Comparison of ENCODE assay signal across 21 mouse cellular contexts in the genomic region with DNA sequence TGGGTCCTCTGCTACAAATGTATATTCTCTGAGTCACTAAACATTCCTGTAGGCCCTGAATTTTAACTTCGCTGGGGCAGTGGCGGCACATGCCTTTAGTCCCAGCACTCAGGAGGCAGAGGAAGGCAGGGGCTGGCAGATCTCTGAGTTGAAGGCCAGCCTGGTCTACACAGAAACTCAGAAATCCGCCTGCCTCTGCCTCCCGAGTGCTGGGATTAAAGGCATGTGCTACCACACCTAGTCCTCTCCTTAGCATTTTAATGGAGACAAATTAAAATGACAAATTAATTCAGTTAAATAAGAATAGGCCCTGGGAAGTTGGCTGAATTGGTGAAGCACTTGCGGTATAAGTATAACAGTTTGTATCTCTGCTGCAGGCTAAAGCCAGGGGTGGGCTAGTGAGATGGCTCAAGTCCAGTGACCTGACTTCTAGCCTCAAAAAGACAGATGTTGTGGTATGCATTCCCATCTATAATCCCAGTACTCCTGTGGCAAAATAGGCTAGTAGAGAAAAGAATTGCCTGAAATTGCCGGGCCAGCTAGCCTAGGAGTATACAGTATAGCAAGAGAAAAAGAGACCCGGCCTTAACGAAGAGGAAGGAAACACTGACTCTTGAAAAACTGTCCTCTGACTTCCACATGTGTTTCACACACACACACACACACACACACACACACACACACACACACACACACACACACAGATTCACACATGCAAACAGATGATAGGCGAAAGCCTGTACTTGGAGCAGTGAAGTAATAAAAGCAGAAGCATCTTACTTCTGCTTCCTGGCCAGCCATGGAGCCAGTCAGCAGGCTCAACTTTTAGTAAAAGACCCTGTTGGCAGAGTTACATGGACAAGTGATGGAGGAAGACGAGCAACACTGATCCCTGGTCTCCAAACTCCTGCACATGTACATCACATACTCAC. TPM values are rescaled to one million over a fixed set of nuclear protein-coding genes. Genes with fewer than 3 reads are reported as not detected.
DNase-seq lines count a peak whose midpoint lies in the region; ATAC-seq and TF ChIP-seq lines count a peak whose summit lies in the region.
"Had no signal": no experiment of that assay in that cellular context is flagged by ENCODE, and none has a peak within 500 bp of the region (broad histone marks: within the 10 kb centered on the region; RNA-seq: fewer than 3 reads in every experiment).

No protein-coding gene starts in this region.

- peak overlapping the region; percentile 57; the same call in 1 of the 2 replicates for H3K27ac ChIP-seq in spleen, adult 2 months (ENCODE audit: insufficient read depth, low read length)
- 0 out of 2 replicates have a peak overlapping the region, but pooled peaks have one; percentile 4 for H3K27ac ChIP-seq in MEL (ENCODE audit: control insufficient read depth, low read depth, low read length)
- no peak overlapping the region for H3K27ac ChIP-seq in forebrain, postnatal 0 days (ENCODE audit: low read depth, low read length)
- H3K27ac ChIP-seq: embryonic facial prominence, embryonic 13.5 days; forebrain, embryonic 15.5 days; hindbrain, embryonic 14.5 days; intestine, embryonic 15.5 days; limb, embryonic 10.5 days had no signal

- no peak for TF ChIP-seq POLR2A in spleen, adult 2 months (IDR thresholded peaks at IDR 0.05; ENCODE audit: low read depth, low read length)
- no peak for TF ChIP-seq POLR2A in MEL (IDR thresholded peaks at IDR 0.05; ENCODE audit: control insufficient read depth in 1 of 2, insufficient read depth in 1 of 2, low read depth in 1 of 2, low read length in 2 of 2, poor library complexity in 1 of 2)

- ATAC-seq in granulocyte monocyte progenitor cell, adult 5-6 weeks (replicated peaks; ENCODE audit: poor library complexity, severe bottlenecking) = peak; percentile 97
- ATAC-seq in forebrain, postnatal 0 days = no peak
- ATAC-seq: forebrain, embryonic 15.5 days; intestine, embryonic 15.5 days; midbrain, embryonic 16.5 days had no signal

- no peaks in the 10 kb centered on the region for H3K4me1 ChIP-seq in spleen, adult 2 months (ENCODE audit: control insufficient read depth, insufficient read depth, insufficient read length)
- H3K4me1 ChIP-seq in MEL (ENCODE audit: control insufficient read depth in 1 of 2, insufficient read depth in 2 of 2, low read length in 2 of 2) = peaks cover 2 to 8% of the 10 kb centered on the region in 2 experiments; a peak in 3 of 4 replicates
- no peaks in the 10 kb centered on the region for H3K4me1 ChIP-seq in forebrain, postnatal 0 days (ENCODE audit: insufficient read depth)
- H3K4me1 ChIP-seq: embryonic facial prominence, embryonic 13.5 days; forebrain, embryonic 15.5 days; intestine, embryonic 15.5 days; limb, embryonic 10.5 days; megakaryocyte, embryonic 14.5 days had no signal

- TF ChIP-seq RAD21 in MEL (IDR thresholded peaks at IDR 0.05; ENCODE audit: low read depth, low read length) = no peak

- peak; percentile 64 to 73 for TF ChIP-seq EP300 in MEL (IDR thresholded peaks at IDR 0.05; ENCODE audit: low read depth in 1 of 2, low read length in 2 of 2)

- no peak for TF ChIP-seq CTCF in spleen, adult 2 months (IDR thresholded peaks at IDR 0.05; ENCODE audit: extremely low read depth, insufficient read depth, insufficient read length, insufficient replicate concordance)
- no peak for TF ChIP-seq CTCF in MEL (IDR thresholded peaks at IDR 0.05 in 2 of 3, conservative IDR thresholded peaks at IDR 0.05 in 1 of 3; ENCODE audit: control insufficient read depth in 1 of 3, insufficient read depth in 1 of 3, low read depth in 2 of 3, low read length in 3 of 3, poor library complexity in 1 of 3, severe bottlenecking in 1 of 3)
- no peak for TF ChIP-seq CTCF in forebrain, postnatal 0 days (IDR thresholded peaks at IDR 0.05; ENCODE audit: low read depth)

- peak; percentile 5 to 6 for DNase-seq in spleen, adult 2 months (ENCODE audit: low read depth in 1 of 2, low spot score in 2 of 2)
- DNase-seq in spleen, postnatal 4 days (ENCODE audit: low spot score in 2 of 2) = no peak
- DNase-seq in MEL (ENCODE audit: low read depth, low spot score) (peak; percentile 81), MN1 (ENCODE audit: low spot score) (no peak)
- peak; percentile 68 for DNase-seq in splenic B cell, adult 2 months (ENCODE audit: low read depth, low spot score)
- no peak for DNase-seq in forebrain, postnatal 0 days
- DNase-seq: cerebellum, adult 9-11 months; gastrocnemius, postnatal 36 days; kidney, adult 9 months; kidney, postnatal 36 days; lung, embryonic 14.5 days; right cerebral cortex, postnatal 25 days; thymus, adult 2 months had no signal

- no peaks in the 10 kb centered on the region; the same call in 1 of the 2 replicates for H3K36me3 ChIP-seq in spleen, adult 2 months (ENCODE audit: control insufficient read depth, insufficient read depth, low read length)
- H3K36me3 ChIP-seq in MEL (ENCODE audit: control insufficient read depth in 1 of 2, insufficient read depth in 2 of 2, low read length in 2 of 2) = peaks cover 7 to 11% of the 10 kb centered on the region in 2 experiments
- no peaks in the 10 kb centered on the region for H3K36me3 ChIP-seq in splenic B cell, adult 2 months (ENCODE audit: control insufficient read depth, insufficient read depth, low read length, poor library complexity, severe bottlenecking)
- no peaks in the 10 kb centered on the region for H3K36me3 ChIP-seq in forebrain, postnatal 0 days (ENCODE audit: insufficient read depth)
- H3K36me3 ChIP-seq: forebrain, embryonic 15.5 days; intestine, embryonic 15.5 days had no signal

- H3K9me3 ChIP-seq in MEL (replicated peaks; ENCODE audit: insufficient read depth, low read length) = no peaks in the 10 kb centered on the region
- H3K9me3 ChIP-seq in forebrain, postnatal 0 days (ENCODE audit: low read length) = no peaks in the 10 kb centered on the region
- H3K9me3 ChIP-seq: embryonic facial prominence, embryonic 13.5 days; forebrain, embryonic 15.5 days; intestine, embryonic 15.5 days; limb, embryonic 10.5 days; megakaryocyte, embryonic 14.5 days had no signal

- H3K79me2 ChIP-seq in MEL (ENCODE audit: control insufficient read depth, insufficient read depth, low read length, poor library complexity) = no peaks in the 10 kb centered on the region

- 67% methylated on average over 10 of the region's 10 CpGs for WGBS in spleen, adult 2 months
- WGBS in forebrain, postnatal 0 days = 91% methylated on average over 10 of the region's 10 CpGs

- no peaks in the 10 kb centered on the region for H3K27me3 ChIP-seq in spleen, adult 2 months (ENCODE audit: control insufficient read depth, insufficient read depth, low read length)
- no peaks in the 10 kb centered on the region for H3K27me3 ChIP-seq in MEL (ENCODE audit: control insufficient read depth in 1 of 2, insufficient read depth in 2 of 2, low read length in 2 of 2)
- no peaks in the 10 kb centered on the region for H3K27me3 ChIP-seq in splenic B cell, adult 2 months (ENCODE audit: control insufficient read depth, insufficient read depth, low read length, poor library complexity, severe bottlenecking)
- no peaks in the 10 kb centered on the region for H3K27me3 ChIP-seq in forebrain, postnatal 0 days (ENCODE audit: insufficient read depth, low read length)
- H3K27me3 ChIP-seq: embryonic facial prominence, embryonic 13.5 days; forebrain, embryonic 15.5 days; intestine, embryonic 15.5 days; megakaryocyte, embryonic 14.5 days had no signal

- H3K9ac ChIP-seq in MEL (ENCODE audit: control insufficient read depth, low read depth, low read length, poor library complexity, severe bottlenecking) = no peak overlapping the region
- no peak overlapping the region for H3K9ac ChIP-seq in forebrain, postnatal 0 days
- H3K9ac ChIP-seq: embryonic facial prominence, embryonic 13.5 days; forebrain, embryonic 15.5 days; hindbrain, embryonic 14.5 days; intestine, embryonic 15.5 days; lung, embryonic 14.5 days had no signal

- no peak overlapping the region for H3K4me2 ChIP-seq in forebrain, postnatal 0 days (ENCODE audit: low read depth)
- H3K4me2 ChIP-seq: embryonic facial prominence, embryonic 13.5 days; forebrain, embryonic 15.5 days; hindbrain, embryonic 14.5 days; intestine, embryonic 15.5 days; lung, embryonic 14.5 days had no signal

- H3K4me3 ChIP-seq in spleen, adult 2 months (ENCODE audit: extremely low read depth, insufficient read depth, insufficient read length) = no peak overlapping the region
- no peak overlapping the region for H3K4me3 ChIP-seq in MEL (ENCODE audit: control insufficient read depth in 1 of 2, insufficient read depth in 1 of 2, low read depth in 2 of 2, low read length in 2 of 2)
- no peak overlapping the region for H3K4me3 ChIP-seq in forebrain, postnatal 0 days (ENCODE audit: low read depth, low read length)
- H3K4me3 ChIP-seq: embryonic facial prominence, embryonic 13.5 days; forebrain, embryonic 15.5 days; intestine, embryonic 15.5 days; limb, embryonic 10.5 days; megakaryocyte, embryonic 14.5 days had no signal

RNA-seq across cellular contexts. Expression of gene Tbc1d25, which starts 8.0 kb away (rescaled TPM):
- polyA plus RNA-seq in spleen, adult 2 months (2012; rRNA removed) = 13.9 and 16.5 TPM in 2 replicates
- total RNA-seq in MEL (2012; rRNA removed) = 8.0 and 10.1 TPM in 2 replicates
- polyA plus RNA-seq in MEL (2012; ENCODE audit: insufficient read depth in 1 of 2, insufficient read length in 2 of 2, low read depth in 1 of 2, low replicate concordance in 2 of 2, missing spikeins in 1 of 2) = 10 to 100 TPM in 1 of 2 experiments, not detected in 1; 23.4 TPM
- total RNA-seq in granulocyte monocyte progenitor cell, adult 5-6 weeks (2014; fragmentation: Nextera tagmentation) = 6.7 and 10.8 TPM in 2 replicates
- 4.1 and 4.4 TPM in 2 replicates for total RNA-seq in granulocyte monocyte progenitor cell, adult 5-6 weeks (2017)
- 16.3 and 19.3 TPM in 2 replicates for total RNA-seq in forebrain, postnatal 0 days (2014; rRNA removed)
- 19.4 and 22.7 TPM in 2 replicates for polyA plus RNA-seq in forebrain, postnatal 0 days (2015; fragmentation: Nextera tagmentation; extraction: Ambion mirVana)

RNA-seq across cellular contexts. Expression of gene Rbm3, which starts 22.3 kb away (rescaled TPM):
- 89.2 and 95.6 TPM in 2 replicates for polyA plus RNA-seq in spleen, adult 2 months (2012; rRNA removed)
- 906 and 1,021 TPM in 2 replicates for total RNA-seq in MEL (2012; rRNA removed)
- 100 to 1,000 TPM in 1 of 2 experiments, not detected in 1; 750 TPM for polyA plus RNA-seq in MEL (2012; ENCODE audit: insufficient read depth in 1 of 2, insufficient read length in 2 of 2, low read depth in 1 of 2, low replicate concordance in 2 of 2, missing spikeins in 1 of 2)
- total RNA-seq in granulocyte monocyte progenitor cell, adult 5-6 weeks (2014; fragmentation: Nextera tagmentation) = 877 and 914 TPM in 2 replicates
- total RNA-seq in granulocyte monocyte progenitor cell, adult 5-6 weeks (2017) = 1,015 and 1,242 TPM in 2 replicates
- total RNA-seq in forebrain, postnatal 0 days (2014; rRNA removed) = 581 and 651 TPM in 2 replicates
- 541 and 677 TPM in 2 replicates for polyA plus RNA-seq in forebrain, postnatal 0 days (2015; fragmentation: Nextera tagmentation; extraction: Ambion mirVana)

RNA-seq across cellular contexts. Expression of gene Ebp, which starts 25.3 kb away (rescaled TPM):
- 40.9 and 64.1 TPM in 2 replicates for polyA plus RNA-seq in spleen, adult 2 months (2012; rRNA removed)
- 99.4 and 103 TPM in 2 replicates for total RNA-seq in MEL (2012; rRNA removed)
- polyA plus RNA-seq in MEL (2012; ENCODE audit: insufficient read depth in 1 of 2, insufficient read length in 2 of 2, low read depth in 1 of 2, low replicate concordance in 2 of 2, missing spikeins in 1 of 2) = 100 to 1,000 TPM in 1 of 2 experiments, not detected in 1; 133 TPM
- 69.1 and 79.2 TPM in 2 replicates for total RNA-seq in granulocyte monocyte progenitor cell, adult 5-6 weeks (2014; fragmentation: Nextera tagmentation)
- 67.8 and 107 TPM in 2 replicates for total RNA-seq in granulocyte monocyte progenitor cell, adult 5-6 weeks (2017)
- 11.3 and 14.3 TPM in 2 replicates for total RNA-seq in forebrain, postnatal 0 days (2014; rRNA removed)
- 20.0 and 23.9 TPM in 2 replicates for polyA plus RNA-seq in forebrain, postnatal 0 days (2015; fragmentation: Nextera tagmentation; extraction: Ambion mirVana)

RNA-seq across cellular contexts. Expression of gene Wdr13, which starts 35.3 kb away (rescaled TPM):
- 64.1 and 85.8 TPM in 2 replicates for polyA plus RNA-seq in spleen, adult 2 months (2012; rRNA removed)
- total RNA-seq in MEL (2012; rRNA removed) = 23.8 and 29.6 TPM in 2 replicates
- polyA plus RNA-seq in MEL (2012; ENCODE audit: insufficient read depth in 1 of 2, insufficient read length in 2 of 2, low read depth in 1 of 2, low replicate concordance in 2 of 2, missing spikeins in 1 of 2) = 10 to 100 TPM in 1 of 2 experiments, not detected in 1; 46.8 TPM
- 25.6 and 30.5 TPM in 2 replicates for total RNA-seq in granulocyte monocyte progenitor cell, adult 5-6 weeks (2014; fragmentation: Nextera tagmentation)
- total RNA-seq in granulocyte monocyte progenitor cell, adult 5-6 weeks (2017) = 15.6 and 17.4 TPM in 2 replicates
- total RNA-seq in forebrain, postnatal 0 days (2014; rRNA removed) = 261 and 316 TPM in 2 replicates
- 45.2 and 58.4 TPM in 2 replicates for polyA plus RNA-seq in forebrain, postnatal 0 days (2015; fragmentation: Nextera tagmentation; extraction: Ambion mirVana)

RNA-seq across cellular contexts. Expression of gene Porcn, which starts 38.3 kb away (rescaled TPM):
- 3.7 and 6.9 TPM in 2 replicates for polyA plus RNA-seq in spleen, adult 2 months (2012; rRNA removed)
- total RNA-seq in MEL (2012; rRNA removed) = 3.5 and 4.5 TPM in 2 replicates
- 10 to 100 TPM in 1 of 2 experiments, not detected in 1; 16.1 TPM for polyA plus RNA-seq in MEL (2012; ENCODE audit: insufficient read depth in 1 of 2, insufficient read length in 2 of 2, low read depth in 1 of 2, low replicate concordance in 2 of 2, missing spikeins in 1 of 2)
- total RNA-seq in granulocyte monocyte progenitor cell, adult 5-6 weeks (2014; fragmentation: Nextera tagmentation) = not detected in 2 replicates
- total RNA-seq in granulocyte monocyte progenitor cell, adult 5-6 weeks (2017) = not detected in 2 replicates
- total RNA-seq in forebrain, postnatal 0 days (2014; rRNA removed) = 37.0 and 45.8 TPM in 2 replicates
- 39.4 and 46.6 TPM in 2 replicates for polyA plus RNA-seq in forebrain, postnatal 0 days (2015; fragmentation: Nextera tagmentation; extraction: Ambion mirVana)

Comparison
In these comparisons a context has a peak if more than half of its experiments do, and no peak if none do; other contexts are left out.
1. DNase-seq: peak in spleen, adult 2 months (2 of 2), MEL (single experiment) and splenic B cell, adult 2 months (single experiment); none in spleen, postnatal 4 days (0 of 2), MN1 (single experiment) and forebrain, postnatal 0 days (single experiment).